Mouse (Mus musculus): ENCODE measurements around the gene Arhgap9. TPM values are rescaled to one million over a fixed set of nuclear protein-coding genes. Genes with fewer than 3 reads are reported as not detected.
A peak's percentile ranks its signal among the peaks of the same experiment; 100 is the strongest.

Gene Arhgap9
- polyA plus RNA-seq, 1 experiment from 2014 or later: 15.9 TPM

GRCm38 (mm10) chr10:127353909-127354895 lies 32.4 kb downstream of the Arhgap9 start, which contains the start of gene Inhbe:
Gene Inhbe, minus strand, starts transcription at chr10:127354411.
- H3K4me2 ChIP-seq: no peak within 1 kb of the TSS
- no peaks in the 10 kb centered on the region for H3K36me3 ChIP-seq
- 55% methylated on average over 18 of the region's 18 CpGs for WGBS (ENCODE audit: insufficient replicate concordance)
- ATAC-seq: no peak
- H3K4me3 ChIP-seq: no peak within 1 kb of the TSS
- no peaks in the 10 kb centered on the region for H3K9me3 ChIP-seq (replicated peaks)
- H3K27me3 ChIP-seq (replicated peaks): peaks cover 27% of the 10 kb centered on the region
- no peak within 1 kb of the TSS for H3K9ac ChIP-seq
- H3K27ac ChIP-seq: no peak within 1 kb of the TSS
- H3K4me1 ChIP-seq: peaks cover 13% of the 10 kb centered on the region

- Histone ChIP-seq H3K4me1 (peaks cover 8% of the 10 kb centered on the region), H3K36me3 (no peaks in the 10 kb centered on the region), H3K9me3 (replicated peaks) (no peaks in the 10 kb centered on the region), H3K9ac (no peak overlapping the region), H3K27me3 (replicated peaks) (peaks cover 24% of the 10 kb centered on the region), H3K4me3 (no peak overlapping the region), H3K4me2 (no peak overlapping the region), H3K27ac (peak overlapping the region; percentile 36; the same call in 1 of the 2 replicates)
- WGBS (ENCODE audit: insufficient replicate concordance): 67% methylated on average over 10 of the region's 10 CpGs
- ATAC-seq: peak; percentile 30; the same call in 1 of the 2 replicates
Measured at GRCm38 (mm10) chr10:127355336-127355735, 33.6 kb downstream of the Arhgap9 start.

- Histone ChIP-seq H3K36me3 (no peaks in the 10 kb centered on the region), H3K27ac (no peak overlapping the region), H3K27me3 (replicated peaks) (peaks cover 1% of the 10 kb centered on the region; the same call in 1 of the 2 replicates), H3K4me1 (no peaks in the 10 kb centered on the region), H3K9me3 (replicated peaks) (no peaks in the 10 kb centered on the region), H3K4me2 (no peak overlapping the region), H3K9ac (no peak overlapping the region), H3K4me3 (no peak overlapping the region)
- ATAC-seq: no peak
- 55% methylated on average over 3 of the region's 3 CpGs for WGBS (ENCODE audit: insufficient replicate concordance)
Measured at GRCm38 (mm10) chr10:127360714-127361113, 39.0 kb downstream of the Arhgap9 start.

DNA sequence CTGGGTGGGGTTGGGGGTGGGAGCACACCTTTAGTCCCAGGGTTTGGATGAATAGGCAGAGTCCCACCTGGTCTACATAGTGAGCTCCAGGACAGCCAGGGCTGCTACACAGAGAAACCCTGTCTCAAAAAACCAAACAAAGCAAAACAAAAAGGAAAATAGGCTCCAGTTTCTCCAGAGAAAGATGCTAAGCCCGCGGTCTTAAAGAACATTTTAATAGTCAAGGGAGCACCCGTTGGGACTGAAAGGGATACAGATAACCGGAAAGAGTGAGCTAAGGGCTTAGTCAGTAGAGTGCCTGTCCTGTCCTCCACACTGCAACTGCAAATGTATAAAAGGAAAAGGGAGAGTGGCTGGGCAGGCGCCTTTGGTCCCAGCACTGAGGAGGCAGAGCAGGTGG lies 45.4 kb downstream of the Arhgap9 start:
- 64% methylated on average over 5 of the region's 5 CpGs for WGBS (ENCODE audit: insufficient replicate concordance)
- Histone ChIP-seq H3K9ac (no peak overlapping the region), H3K27me3 (replicated peaks) (0 out of 2 replicates have a peak, but pooled peaks cover 9% of the 10 kb centered on the region), H3K36me3 (no peaks in the 10 kb centered on the region), H3K9me3 (replicated peaks) (no peaks in the 10 kb centered on the region), H3K4me3 (no peak overlapping the region), H3K4me1 (0 out of 2 replicates have a peak, but pooled peaks cover 3% of the 10 kb centered on the region), H3K27ac (0 out of 2 replicates have a peak overlapping the region, but pooled peaks have one; percentile 40), H3K4me2 (no peak overlapping the region)
- ATAC-seq: no peak

GRCm38 (mm10) chr10:127368273-127368672 lies 46.5 kb downstream of the Arhgap9 start:
- WGBS (ENCODE audit: insufficient replicate concordance): 80% methylated on average over 2 of the region's 2 CpGs
- Histone ChIP-seq H3K4me3 (no peak overlapping the region), H3K4me1 (0 out of 2 replicates have a peak, but pooled peaks cover 3% of the 10 kb centered on the region), H3K27me3 (replicated peaks) (0 out of 2 replicates have a peak, but pooled peaks cover 9% of the 10 kb centered on the region), H3K27ac (peak overlapping the region; percentile 77), H3K9ac (no peak overlapping the region), H3K9me3 (replicated peaks) (no peaks in the 10 kb centered on the region), H3K36me3 (no peaks in the 10 kb centered on the region), H3K4me2 (no peak overlapping the region)
- ATAC-seq: peak; percentile 44; the same call in 1 of the 2 replicates

DNA sequence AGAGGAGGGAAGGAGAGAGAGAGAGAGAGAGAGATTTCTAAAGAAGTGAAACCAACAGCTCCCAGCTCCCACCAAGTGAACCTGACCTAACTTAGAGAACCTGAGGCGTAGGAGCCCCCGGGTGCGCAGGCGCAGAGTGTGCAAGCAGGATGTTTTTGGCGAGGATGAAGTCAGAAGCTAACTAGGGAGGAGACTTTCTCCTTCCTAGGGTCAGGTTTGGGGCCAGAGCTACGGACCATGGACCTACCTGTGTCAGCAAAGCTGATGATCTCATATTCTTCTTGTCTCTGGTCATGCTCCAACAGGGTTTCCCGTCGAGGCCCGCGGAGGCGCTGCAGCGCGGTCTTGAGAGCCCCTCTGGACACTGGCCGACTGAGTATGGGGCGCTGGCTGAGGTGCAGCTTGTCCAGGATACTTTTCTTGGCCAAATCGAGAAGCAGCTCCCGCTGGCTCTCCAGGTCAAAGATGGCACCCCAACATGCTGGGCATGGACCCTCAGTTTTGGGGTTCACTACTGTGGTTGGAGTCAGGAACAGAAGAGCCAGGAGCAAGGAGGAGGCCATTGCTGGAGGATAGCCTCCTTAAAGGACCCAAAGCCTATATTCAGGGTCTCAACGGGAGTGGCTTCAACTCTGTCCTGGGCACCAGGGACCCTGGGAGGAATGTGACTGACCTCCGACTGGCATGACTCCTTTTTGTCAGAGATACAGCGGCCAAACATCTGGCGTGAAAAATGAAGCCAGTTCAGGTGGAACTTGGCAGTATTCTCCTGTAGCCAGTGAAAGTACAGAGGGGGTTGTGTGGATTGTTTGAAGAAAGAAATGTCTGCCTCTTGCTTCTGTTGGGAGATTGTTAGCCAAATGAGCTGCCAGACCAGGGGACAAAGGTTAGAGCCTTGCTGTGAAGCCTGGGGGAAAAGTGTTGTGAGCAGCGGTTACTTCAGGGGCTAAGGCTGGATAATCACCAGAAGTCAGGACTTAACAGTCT lies 48.4 kb downstream of the Arhgap9 start, which contains the start of gene Inhbc:
Gene Inhbc (minus strand): TSS at position 598 of the 987 bp plus-strand sequence.
- Histone ChIP-seq H3K9me3 (replicated peaks) (no peaks in the 10 kb centered on the region), H3K36me3 (no peaks in the 10 kb centered on the region), H3K27me3 (replicated peaks) (0 out of 2 replicates have a peak, but pooled peaks cover 9% of the 10 kb centered on the region), H3K4me2 (no peak within 1 kb of the TSS; the same call in 1 of the 2 replicates), H3K27ac (peak within 1 kb of the TSS; percentile 38; the same call in 1 of the 2 replicates), H3K4me1 (0 out of 2 replicates have a peak, but pooled peaks cover 3% of the 10 kb centered on the region), H3K9ac (0 out of 2 replicates have a peak within 1 kb of the TSS, but pooled peaks have one; percentile 3), H3K4me3 (no peak within 1 kb of the TSS)
- no peak for ATAC-seq
- WGBS (ENCODE audit: insufficient replicate concordance): 62% methylated on average over 22 of the region's 22 CpGs

- WGBS (ENCODE audit: insufficient replicate concordance): 50% methylated on average over 2 of the region's 2 CpGs
- Histone ChIP-seq H3K27me3 (replicated peaks) (0 out of 2 replicates have a peak, but pooled peaks cover 9% of the 10 kb centered on the region), H3K4me1 (0 out of 2 replicates have a peak, but pooled peaks cover 3% of the 10 kb centered on the region), H3K36me3 (no peaks in the 10 kb centered on the region), H3K9me3 (replicated peaks) (no peaks in the 10 kb centered on the region), H3K27ac (no peak overlapping the region), H3K4me2 (no peak overlapping the region), H3K9ac (no peak overlapping the region), H3K4me3 (no peak overlapping the region)
- ATAC-seq: no peak
Measured at GRCm38 (mm10) chr10:127371023-127371422, 49.3 kb downstream of the Arhgap9 start.

GRCm38 (mm10) chr10:127377700-127378099 lies 55.9 kb downstream of the Arhgap9 start:
- peak overlapping the region; percentile 68 for H3K27ac ChIP-seq
- ATAC-seq: no peak

More at GRCm38 (mm10) chr10:127377700-127378099, 55.9 kb downstream of the Arhgap9 start:
- peaks cover 19% of the 10 kb centered on the region for H3K4me1 ChIP-seq
- no peaks in the 10 kb centered on the region for H3K9me3 ChIP-seq (replicated peaks)
- no peak overlapping the region for H3K9ac ChIP-seq
- H3K36me3 ChIP-seq: no peaks in the 10 kb centered on the region
- H3K4me2 ChIP-seq: 0 out of 2 replicates have a peak overlapping the region, but pooled peaks have one; percentile 10
- H3K4me3 ChIP-seq: no peak overlapping the region
- 32% methylated on average over 3 of the region's 3 CpGs for WGBS (ENCODE audit: insufficient replicate concordance)
- H3K27me3 ChIP-seq (replicated peaks): no peaks in the 10 kb centered on the region

Other genes with a start within 250 kb of the Arhgap9 start
- gene Agap2, start 246.7 kb upstream of the Arhgap9 start, polyA plus RNA-seq (2016; fragmentation: Nextera tagmentation; extraction: Ambion mirVana): 0.92 and 1.6 TPM in 2 replicates
- gene Os9, start 200.8 kb upstream of the Arhgap9 start, polyA plus RNA-seq (2016; fragmentation: Nextera tagmentation; extraction: Ambion mirVana): 49.5 and 51.4 TPM in 2 replicates
- 12.6 TPM in 2 replicates for gene B4galnt1, start 156.7 kb upstream of the Arhgap9 start, polyA plus RNA-seq (2016; fragmentation: Nextera tagmentation; extraction: Ambion mirVana)
- gene Slc26a10, start 141.3 kb upstream of the Arhgap9 start, polyA plus RNA-seq (2016; fragmentation: Nextera tagmentation; extraction: Ambion mirVana): 3.0 and 3.6 TPM in 2 replicates
- gene Arhgef25, start 131.9 kb upstream of the Arhgap9 start, polyA plus RNA-seq (2016; fragmentation: Nextera tagmentation; extraction: Ambion mirVana): 14.3 and 17.4 TPM in 2 replicates
- gene Dtx3, start 126.2 kb upstream of the Arhgap9 start, polyA plus RNA-seq (2016; fragmentation: Nextera tagmentation; extraction: Ambion mirVana): 33.2 and 36.9 TPM in 2 replicates
- gene Pip4k2c, start 110.4 kb upstream of the Arhgap9 start, polyA plus RNA-seq (2016; fragmentation: Nextera tagmentation; extraction: Ambion mirVana): 44.7 and 50.0 TPM in 2 replicates
- 0.08 and 0.12 TPM in 2 replicates for gene Kif5a, start 58.6 kb upstream of the Arhgap9 start, polyA plus RNA-seq (2016; fragmentation: Nextera tagmentation; extraction: Ambion mirVana)
- gene Dctn2, start 55.6 kb upstream of the Arhgap9 start, polyA plus RNA-seq (2016; fragmentation: Nextera tagmentation; extraction: Ambion mirVana): 95.5 and 96.1 TPM in 2 replicates
- gene Mbd6, start 32.9 kb upstream of the Arhgap9 start, polyA plus RNA-seq (2016; fragmentation: Nextera tagmentation; extraction: Ambion mirVana): 8.5 and 9.8 TPM in 2 replicates
- 192 and 193 TPM in 2 replicates for gene Mars, start 10.2 kb upstream of the Arhgap9 start, polyA plus RNA-seq (2016; fragmentation: Nextera tagmentation; extraction: Ambion mirVana)
- gene Gli1, start 20.0 kb downstream of the Arhgap9 start, polyA plus RNA-seq (2016; fragmentation: Nextera tagmentation; extraction: Ambion mirVana): 0.94 and 1.1 TPM in 2 replicates
- gene Inhbe, start 32.4 kb downstream of the Arhgap9 start, polyA plus RNA-seq (2016; fragmentation: Nextera tagmentation; extraction: Ambion mirVana): 0.10 and 0.16 TPM in 2 replicates
- 1.1 and 1.5 TPM in 2 replicates for gene Inhbc, start 48.5 kb downstream of the Arhgap9 start, polyA plus RNA-seq (2016; fragmentation: Nextera tagmentation; extraction: Ambion mirVana)
- gene R3hdm2, start 58.4 kb downstream of the Arhgap9 start, polyA plus RNA-seq (2016; fragmentation: Nextera tagmentation; extraction: Ambion mirVana): 16.7 and 19.0 TPM in 2 replicates
- gene Stac3, start 179.7 kb downstream of the Arhgap9 start, polyA plus RNA-seq (2016; fragmentation: Nextera tagmentation; extraction: Ambion mirVana): 0.24 and 0.45 TPM in 2 replicates
- 12.9 and 14.8 TPM in 2 replicates for gene Ndufa4l2, start 193.0 kb downstream of the Arhgap9 start, polyA plus RNA-seq (2016; fragmentation: Nextera tagmentation; extraction: Ambion mirVana)
- 181 and 185 TPM in 2 replicates for gene Shmt2, start 200.5 kb downstream of the Arhgap9 start, polyA plus RNA-seq (2016; fragmentation: Nextera tagmentation; extraction: Ambion mirVana)
- 0.10 and 0.23 TPM in 2 replicates for gene Nxph4, start 212.6 kb downstream of the Arhgap9 start, polyA plus RNA-seq (2016; fragmentation: Nextera tagmentation; extraction: Ambion mirVana)